Mouse (Mus musculus): Measurements from ENCODE around the gene Fos.

GRCm38 (mm10) chr12:85467854-85468253 lies 5.8 kb upstream of the Fos start:
- TF ChIP-seq CTCF (conservative IDR thresholded peaks at IDR 0.05; ENCODE audit: low read length) (no peak), POU5F1 (IDR thresholded peaks at IDR 0.05; ENCODE audit: borderline replicate concordance, low read length) (no peak)
